Mouse (Mus musculus) urinary bladder, adult 2 months (tissue): ENCODE data around the gene Gm21962. TPM values are rescaled to one million over a fixed set of nuclear protein-coding genes. Genes with fewer than 3 reads are reported as not detected.

Experiments
- DNase-seq: peaks from one replicate; pipeline ENCODE4 v3.0.0; 2022; ENCODE audit warnings: low spot score
- polyA plus RNA-seq: library from polyadenylated mRNA; depleted of rRNA; stranded (reverse); fragments of >200 nt; gene quantifications from 2 replicates; pipeline ENCODE4 v1.2.3, GENCODE M21; 2012; rRNA removed

Gm21962 gene
- polyA plus RNA-seq, 1 experiment = not detected

GRCm38 (mm10) chr3:137716573-137717157, 45.3 kb downstream of the Gm21962 start:
- DNase-seq = no peak

Other genes starting within 250 kb of the Gm21962 start
- 2.6 and 2.8 TPM in 2 replicates for gene Ddit4l, start 49.9 kb upstream of the Gm21962 start, polyA plus RNA-seq
- 505 and 565 TPM in 2 replicates for gene H2afz, start 193.0 kb downstream of the Gm21962 start, polyA plus RNA-seq
- gene Dnajb14, start 196.2 kb downstream of the Gm21962 start, polyA plus RNA-seq = 7.9 and 8.8 TPM in 2 replicates
- 81.4 and 102 TPM in 2 replicates for gene Lamtor3, start 247.0 kb downstream of the Gm21962 start, polyA plus RNA-seq